Mouse (Mus musculus): ENCODE measurements around the gene Rpl23. TPM values are rescaled to one million over a fixed set of nuclear protein-coding genes. Genes with fewer than 3 reads are reported as not detected.
A peak's percentile ranks its signal among the peaks of the same experiment; 100 is the strongest.
"Not testable (repeated sequence)": the region's sequence is repeated elsewhere in the genome, so short reads cannot be mapped to it uniquely, and the experiment has no call there.

Rpl23 gene
- polyA plus RNA-seq, 1 experiment from 2014 or later, result 409 TPM

DNA sequence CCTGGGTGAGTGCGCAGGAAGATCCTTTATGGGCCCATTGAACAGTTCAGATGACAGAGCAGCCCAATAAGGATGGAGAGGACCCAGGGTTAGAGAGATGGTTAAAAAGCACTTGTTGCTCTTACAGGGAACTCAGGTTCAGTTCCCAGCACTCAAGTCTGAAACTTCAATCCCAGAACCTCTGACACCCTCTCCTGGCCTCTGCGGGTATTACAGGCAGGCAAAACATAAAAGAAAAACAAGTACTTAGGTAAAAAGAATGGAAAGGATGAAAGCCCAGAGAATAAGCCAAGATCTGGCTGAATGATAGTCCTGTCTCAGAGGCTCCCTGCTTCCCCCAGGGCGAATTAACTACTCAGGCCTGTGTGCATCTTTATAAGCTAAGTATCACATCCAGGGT is 43.1 kb downstream of the Rpl23 start:
- ATAC-seq, result no peak
- 85% methylated on average over 3 of the region's 3 CpGs for WGBS (ENCODE audit: insufficient replicate concordance)
- H3K4me3 ChIP-seq (ENCODE audit: low read depth, low read length), result no peak overlapping the region

DNA sequence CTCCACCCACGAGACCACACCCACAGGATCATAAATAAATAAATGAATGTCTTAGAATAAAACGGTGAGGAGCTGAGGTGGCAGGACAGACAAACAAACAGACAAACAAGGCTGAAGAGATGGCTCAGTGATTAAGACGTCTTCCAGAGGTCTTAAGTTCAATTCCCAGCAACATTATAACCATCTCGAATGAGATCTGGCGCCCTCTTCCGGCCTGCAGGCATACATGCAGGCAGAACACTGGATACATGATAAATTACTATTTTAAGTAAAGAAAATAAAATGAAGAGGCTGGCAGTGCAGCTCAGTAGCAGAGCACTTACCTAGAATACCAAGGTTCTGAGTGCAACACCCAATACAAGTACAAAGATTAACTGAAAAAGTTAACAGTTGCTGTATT is 43.5 kb downstream of the Rpl23 start:
- Histone ChIP-seq H3K4me3 (ENCODE audit: low read depth, low read length) (no peak overlapping the region), H3K27me3 (ENCODE audit: insufficient read depth, low read length) (no peaks in the 10 kb centered on the region), H3K27ac (ENCODE audit: low read depth) (no peak overlapping the region), H3K9me3 (ENCODE audit: low read length) (no peaks in the 10 kb centered on the region), H3K4me1 (ENCODE audit: insufficient read depth) (peaks cover 18% of the 10 kb centered on the region), H3K9ac (replicated peaks) (no peak overlapping the region), H3K36me3 (replicated peaks; ENCODE audit: insufficient read depth, low read length) (no peaks in the 10 kb centered on the region; the same call in 1 of the 2 replicates), H3K4me2 (ENCODE audit: low read depth, low read length) (no peak overlapping the region)
- TF ChIP-seq CTCF (IDR thresholded peaks at IDR 0.05; ENCODE audit: low read depth), result peak; percentile 64
- no peak for TF ChIP-seq EP300 (IDR thresholded peaks at IDR 0.05; ENCODE audit: low read depth)
- DNase-seq, result no peak
- ATAC-seq, result no peak
- 63% methylated on average over 6 of the region's 6 CpGs for WGBS (ENCODE audit: insufficient replicate concordance)

More for the DNA sequence above, 43.1 kb downstream of the Rpl23 start:
- no peak for DNase-seq
- no peaks in the 10 kb centered on the region for H3K27me3 ChIP-seq (ENCODE audit: insufficient read depth, low read length)
- peaks cover 18% of the 10 kb centered on the region for H3K4me1 ChIP-seq (ENCODE audit: insufficient read depth)
- no peak overlapping the region for H3K9ac ChIP-seq (replicated peaks)
- peak; percentile 48 for TF ChIP-seq CTCF (IDR thresholded peaks at IDR 0.05; ENCODE audit: low read depth)
- no peak for TF ChIP-seq EP300 (IDR thresholded peaks at IDR 0.05; ENCODE audit: low read depth)
- H3K27ac ChIP-seq (ENCODE audit: low read depth), result no peak overlapping the region
- no peaks in the 10 kb centered on the region; the same call in 1 of the 2 replicates for H3K36me3 ChIP-seq (replicated peaks; ENCODE audit: insufficient read depth, low read length)
- no peaks in the 10 kb centered on the region for H3K9me3 ChIP-seq (ENCODE audit: low read length)
- no peak overlapping the region for H3K4me2 ChIP-seq (ENCODE audit: low read depth, low read length)

DNA sequence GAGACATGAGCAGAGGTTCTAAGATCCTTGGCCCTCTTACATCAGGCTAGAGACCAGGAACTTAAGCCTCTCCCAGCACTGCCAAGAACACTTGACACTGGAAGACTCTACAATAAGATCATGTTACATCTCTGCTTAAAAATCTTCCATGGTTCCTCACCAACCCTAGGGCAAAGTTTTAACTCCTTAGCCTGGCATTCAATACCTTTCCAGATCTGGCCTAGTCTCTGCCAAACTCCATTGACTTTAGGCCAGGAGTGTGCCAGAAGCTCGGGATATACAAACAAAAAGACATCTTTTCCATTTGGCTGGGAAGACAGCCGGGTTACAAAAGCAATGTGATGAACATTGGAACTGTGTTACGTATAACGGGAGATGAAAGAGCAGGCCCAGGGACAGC is 44.6 kb downstream of the Rpl23 start:
- Histone ChIP-seq H3K4me2 (ENCODE audit: low read depth, low read length) (no peak overlapping the region), H3K9me3 (ENCODE audit: low read length) (no peaks in the 10 kb centered on the region), H3K4me3 (ENCODE audit: low read depth, low read length) (no peak overlapping the region), H3K4me1 (ENCODE audit: insufficient read depth) (peaks cover 8% of the 10 kb centered on the region), H3K9ac (replicated peaks) (no peak overlapping the region), H3K36me3 (replicated peaks; ENCODE audit: insufficient read depth, low read length) (peaks cover 2% of the 10 kb centered on the region), H3K27me3 (ENCODE audit: insufficient read depth, low read length) (no peaks in the 10 kb centered on the region), H3K27ac (ENCODE audit: low read depth) (no peak overlapping the region)
- TF ChIP-seq EP300 (IDR thresholded peaks at IDR 0.05; ENCODE audit: low read depth) (no peak), CTCF (IDR thresholded peaks at IDR 0.05; ENCODE audit: low read depth) (no peak)
- WGBS (ENCODE audit: insufficient replicate concordance), result 53% methylated on average over 4 of the region's 4 CpGs
- DNase-seq (no peak), ATAC-seq (no peak)

DNA sequence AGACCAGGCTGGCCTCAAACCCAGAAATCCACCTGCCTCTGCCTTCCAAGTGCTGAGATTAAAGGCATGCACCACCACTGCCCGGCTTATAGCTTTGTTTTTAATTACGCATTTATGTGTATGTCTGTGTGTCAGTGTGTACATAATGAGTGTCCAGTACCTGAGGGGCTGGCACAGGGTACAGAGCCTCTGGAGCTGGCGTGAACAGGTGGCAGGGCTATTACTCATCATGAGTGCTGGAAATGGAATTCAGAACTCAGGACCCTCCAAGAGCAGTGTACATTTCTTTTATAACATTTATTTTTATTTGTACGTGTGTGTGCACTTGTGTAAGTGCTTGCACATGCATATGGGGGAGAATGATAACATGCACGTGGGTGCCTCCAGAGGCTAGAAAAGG is 45.6 kb downstream of the Rpl23 start:
- Histone ChIP-seq H3K36me3 (replicated peaks; ENCODE audit: insufficient read depth, low read length) (peaks cover 7% of the 10 kb centered on the region), H3K4me1 (ENCODE audit: insufficient read depth) (peaks cover 3% of the 10 kb centered on the region; the same call in 1 of the 2 replicates), H3K27me3 (ENCODE audit: insufficient read depth, low read length) (no peaks in the 10 kb centered on the region), H3K9me3 (ENCODE audit: low read length) (no peaks in the 10 kb centered on the region), H3K27ac (ENCODE audit: low read depth) (no peak overlapping the region), H3K4me2 (ENCODE audit: low read depth, low read length) (no peak overlapping the region), H3K4me3 (ENCODE audit: low read depth, low read length) (no peak overlapping the region), H3K9ac (replicated peaks) (no peak overlapping the region)
- 84% methylated on average over 5 of the region's 5 CpGs for WGBS (ENCODE audit: insufficient replicate concordance)
- ATAC-seq (no peak), DNase-seq (no peak)
- no peak for TF ChIP-seq EP300 (IDR thresholded peaks at IDR 0.05; ENCODE audit: low read depth)
- TF ChIP-seq CTCF (IDR thresholded peaks at IDR 0.05; ENCODE audit: low read depth), result no peak

DNA sequence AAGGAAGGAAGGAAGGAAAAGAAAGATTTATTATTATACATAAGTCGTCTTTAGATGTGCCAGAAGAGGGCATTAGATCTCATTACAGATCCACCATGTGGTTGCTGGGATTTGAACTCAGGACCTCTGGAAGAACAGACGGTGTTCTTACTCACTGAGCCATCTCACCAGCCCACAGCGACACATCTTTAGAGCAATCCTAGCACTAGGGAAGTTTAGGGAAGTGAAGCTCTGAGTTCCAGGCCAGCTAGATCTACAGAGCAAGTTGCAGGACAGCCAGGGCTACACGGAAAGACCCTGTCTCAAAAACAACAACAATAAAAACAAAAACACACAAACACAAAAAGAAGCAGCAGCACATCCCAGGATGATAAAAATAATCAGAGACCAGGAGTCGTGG is 47.4 kb downstream of the Rpl23 start:
- H3K4me3 ChIP-seq (ENCODE audit: low read depth, low read length); ATAC-seq; DNase-seq; H3K9ac ChIP-seq (replicated peaks); H3K27me3 ChIP-seq (ENCODE audit: insufficient read depth, low read length); H3K9me3 ChIP-seq (ENCODE audit: low read length); H3K4me1 ChIP-seq (ENCODE audit: insufficient read depth); H3K4me2 ChIP-seq (ENCODE audit: low read depth, low read length); H3K27ac ChIP-seq (ENCODE audit: low read depth): not testable (repeated sequence)
- WGBS (ENCODE audit: insufficient replicate concordance), result 58% methylated on average over 5 of the region's 5 CpGs
- H3K36me3 ChIP-seq (replicated peaks; ENCODE audit: insufficient read depth, low read length), result peaks cover 17% of the 10 kb centered on the region

DNA sequence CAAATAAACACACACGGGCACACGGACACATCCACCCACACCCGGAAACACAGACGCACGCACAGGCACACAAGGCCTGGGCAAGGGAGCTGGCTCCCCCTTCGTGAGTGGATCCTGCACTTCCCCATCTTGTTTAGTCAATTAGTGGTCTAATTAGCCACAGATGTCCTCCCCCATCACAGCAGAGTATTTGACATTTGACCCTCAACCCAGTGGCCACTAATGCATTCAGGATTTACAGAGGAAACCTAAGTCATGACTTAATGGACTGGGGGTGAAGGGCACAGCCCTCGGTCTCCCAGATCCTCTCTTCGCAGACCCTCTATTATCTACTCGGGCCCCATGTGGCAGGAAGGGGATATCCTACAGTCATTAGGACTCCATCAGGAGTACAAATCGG is 48.5 kb downstream of the Rpl23 start:
- DNase-seq (no peak), ATAC-seq (no peak)
- Histone ChIP-seq H3K27me3 (ENCODE audit: insufficient read depth, low read length) (no peaks in the 10 kb centered on the region), H3K9me3 (ENCODE audit: low read length) (no peaks in the 10 kb centered on the region), H3K4me2 (ENCODE audit: low read depth, low read length) (no peak overlapping the region), H3K4me1 (ENCODE audit: insufficient read depth) (no peaks in the 10 kb centered on the region), H3K4me3 (ENCODE audit: low read depth, low read length) (no peak overlapping the region), H3K27ac (ENCODE audit: low read depth) (no peak overlapping the region), H3K36me3 (replicated peaks; ENCODE audit: insufficient read depth, low read length) (peaks cover 25% of the 10 kb centered on the region), H3K9ac (replicated peaks) (no peak overlapping the region)
- TF ChIP-seq EP300 (IDR thresholded peaks at IDR 0.05; ENCODE audit: low read depth), result no peak
- no peak for TF ChIP-seq CTCF (IDR thresholded peaks at IDR 0.05; ENCODE audit: low read depth)
- WGBS (ENCODE audit: insufficient replicate concordance), result 36% methylated on average over 10 of the region's 10 CpGs

DNA sequence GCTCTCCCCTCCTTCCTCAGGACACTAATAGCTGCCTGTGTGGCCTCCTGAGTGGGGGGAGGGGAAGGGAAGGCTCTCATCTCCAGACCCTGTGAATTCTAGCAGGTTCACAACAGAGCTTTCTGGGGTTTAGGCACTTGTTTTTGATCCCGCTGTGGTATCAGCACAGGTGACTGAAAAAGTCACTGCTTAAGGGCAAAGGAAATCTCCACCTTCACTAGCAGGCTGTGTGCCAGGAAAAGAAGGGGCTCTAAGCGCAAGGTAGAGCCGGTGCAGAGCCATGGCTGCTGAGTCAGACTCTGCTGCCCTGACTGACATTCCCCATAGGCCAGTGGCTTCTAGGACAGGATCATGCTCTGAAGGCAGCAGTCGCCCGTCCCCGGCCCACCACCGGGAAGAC is 53.5 kb downstream of the Rpl23 start:
- no peak for DNase-seq
- peak overlapping the region; percentile 63; the same call in 1 of the 2 replicates for H3K27ac ChIP-seq (ENCODE audit: low read depth)
- peaks cover 40% of the 10 kb centered on the region for H3K36me3 ChIP-seq (replicated peaks; ENCODE audit: insufficient read depth, low read length)
- H3K4me1 ChIP-seq (ENCODE audit: insufficient read depth), result 0 out of 2 replicates have a peak, but pooled peaks cover 2% of the 10 kb centered on the region
- no peak overlapping the region for H3K9ac ChIP-seq (replicated peaks)
- peak; percentile 15; the same call in 1 of the 2 replicates for ATAC-seq
- no peak overlapping the region for H3K4me3 ChIP-seq (ENCODE audit: low read depth, low read length)
- WGBS (ENCODE audit: insufficient replicate concordance), result 63% methylated on average over 7 of the region's 7 CpGs
- no peaks in the 10 kb centered on the region for H3K27me3 ChIP-seq (ENCODE audit: insufficient read depth, low read length)
- no peaks in the 10 kb centered on the region for H3K9me3 ChIP-seq (ENCODE audit: low read length)
- TF ChIP-seq CTCF (IDR thresholded peaks at IDR 0.05; ENCODE audit: low read depth), result no peak
- TF ChIP-seq EP300 (IDR thresholded peaks at IDR 0.05; ENCODE audit: low read depth), result no peak
- no peak overlapping the region; the same call in 1 of the 2 replicates for H3K4me2 ChIP-seq (ENCODE audit: low read depth, low read length)

Data from liver, postnatal 0 days (tissue).